Mouse (Mus musculus): ENCODE data around the gene Bcat2.

- TF ChIP-seq CTCF (IDR thresholded peaks at IDR 0.05) (no peak), EP300 (IDR thresholded peaks at IDR 0.05) (no peak)
Observed at GRCm38 (mm10) chr7:45551512-45551883, 18.5 kb upstream of the Bcat2 start.
